Mouse (Mus musculus) small intestine, adult 2 months (tissue): ENCODE data around the gene Mroh2a.

ENCODE experiments used
- CTCF ChIP-seq: fragments of 200-500 bp; IDR thresholded peaks from 2 replicates; pipeline ENCODE4 v1.5.1; 2012; ENCODE audit warnings: low read depth, mild to moderate bottlenecking, control low read depth, inconsistent platforms, low read length, moderate library complexity, mixed read lengths; ENCODE audit not compliant: insufficient replicate concordance, insufficient read length; ENCODE audit errors: extremely low read depth
- POLR2A ChIP-seq: fragments of 200-500 bp; IDR thresholded peaks from 2 replicates; pipeline ENCODE4 v1.6.1; 2012; ENCODE audit warnings: low read depth, mild to moderate bottlenecking, control low read depth, inconsistent platforms, low read length, moderate library complexity

DNA sequence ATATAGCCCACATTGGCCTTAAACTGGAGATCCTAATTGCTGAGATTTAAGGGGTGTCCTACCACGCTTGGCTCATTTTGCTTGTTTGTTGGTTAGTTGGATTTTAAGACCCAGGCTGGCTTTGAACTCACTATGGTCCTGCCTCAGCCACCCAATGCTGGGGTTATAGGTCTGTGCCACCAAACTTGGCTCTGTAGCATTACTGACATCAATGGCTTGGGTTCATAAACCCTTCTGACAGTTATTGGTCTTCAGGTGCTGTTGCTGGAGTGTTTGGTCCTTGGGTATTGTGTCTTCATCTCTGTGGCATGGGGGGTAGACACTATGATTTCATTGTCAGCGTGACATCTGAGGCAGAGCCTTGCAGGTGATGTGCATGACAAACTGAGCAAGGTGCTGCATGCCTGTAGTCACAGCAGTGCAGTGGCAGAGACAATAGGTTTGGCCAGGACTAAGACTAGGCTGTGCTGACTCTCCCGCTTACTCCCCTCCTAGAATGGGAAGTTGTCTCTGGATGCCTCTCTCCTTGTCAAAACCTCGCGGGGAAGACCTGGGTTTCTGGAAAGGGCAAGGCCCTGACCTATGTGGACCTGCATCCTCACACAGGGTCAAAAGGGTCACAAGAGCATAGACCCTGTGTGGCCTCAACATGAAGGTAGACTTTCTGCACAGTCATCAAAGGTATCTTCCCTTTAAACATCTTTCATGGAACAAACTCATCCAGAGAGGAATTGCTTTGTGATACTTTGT, 73.7 kb downstream of the Mroh2a start:
- TF ChIP-seq CTCF (no peak), POLR2A (no peak)
